Mouse (Mus musculus) brain, embryonic 14.5 days (tissue): ENCODE results near the gene Vegfc. TPM values are rescaled to one million over a fixed set of nuclear protein-coding genes. Genes with fewer than 3 reads are reported as not detected.

Source experiments
- DNase-seq: peaks from one replicate; pipeline ENCODE4 v3.0.0-alpha.2; 2011; ENCODE audit warnings: low read depth
- CTCF ChIP-seq: fragments of 200-500 bp; IDR thresholded peaks from 2 replicates; pipeline ENCODE4 v1.5.1; 2012; ENCODE audit warnings: inconsistent platforms, mild to moderate bottlenecking, moderate library complexity, borderline replicate concordance; ENCODE audit not compliant: insufficient read depth, insufficient read length; ENCODE audit errors: extremely low read depth
- POLR2A ChIP-seq: fragments of 200-500 bp; IDR thresholded peaks from 2 replicates; pipeline ENCODE4 v1.6.1; 2012; ENCODE audit warnings: mild to moderate bottlenecking, inconsistent platforms, borderline replicate concordance; ENCODE audit not compliant: poor library complexity, insufficient read depth, insufficient read length, severe bottlenecking; ENCODE audit errors: extremely low read depth
- polyA plus RNA-seq: library from polyadenylated mRNA; depleted of rRNA; stranded (reverse); fragments of >200 nt; gene quantifications from 2 replicates; pipeline ENCODE4 v1.2.3, GENCODE M21; 2012

Vegfc gene
- polyA plus RNA-seq, 1 experiment: 5.7 TPM

DNA sequence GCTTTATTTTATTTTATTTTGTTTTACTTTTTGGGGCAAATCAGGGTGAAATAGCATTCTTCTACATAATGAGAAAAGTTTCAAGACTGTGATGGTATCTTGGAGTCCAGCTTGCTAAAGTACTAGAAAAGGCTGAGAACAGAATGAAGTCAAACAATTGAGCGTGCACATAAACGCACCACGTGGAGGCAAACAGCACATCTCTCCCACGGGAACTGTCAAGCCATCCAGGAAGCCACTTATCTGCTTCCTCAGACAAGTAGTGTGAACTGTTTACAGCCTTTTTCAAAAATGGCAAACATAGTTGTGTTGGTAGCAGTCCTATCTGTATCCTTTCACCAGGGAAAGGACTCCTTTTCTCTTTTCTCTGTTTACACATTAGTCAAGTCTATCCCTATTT is 11.8 kb downstream of the Vegfc start:
- no peak for DNase-seq
- TF ChIP-seq POLR2A (no peak), CTCF (no peak)

DNA sequence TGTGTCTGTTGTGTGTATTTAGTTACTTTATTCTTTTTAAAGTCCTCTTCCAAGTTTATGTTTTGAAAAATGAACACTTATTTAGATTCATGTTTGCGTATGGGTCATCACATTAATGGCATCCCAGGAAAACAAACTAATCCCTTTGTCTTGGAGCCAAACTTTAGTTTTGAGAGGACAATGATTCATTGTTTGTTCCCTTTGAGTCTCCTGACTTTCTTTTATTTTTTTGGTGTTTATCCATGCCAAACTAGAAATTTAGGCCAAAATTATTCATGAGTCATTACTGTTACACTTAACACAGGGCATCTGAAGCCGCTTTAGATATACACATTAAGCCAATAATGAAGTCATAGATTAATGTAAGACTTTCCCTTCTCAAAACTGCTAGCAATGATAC is 12.5 kb downstream of the Vegfc start:
- TF ChIP-seq CTCF (no peak), POLR2A (no peak)
- DNase-seq: no peak

DNA sequence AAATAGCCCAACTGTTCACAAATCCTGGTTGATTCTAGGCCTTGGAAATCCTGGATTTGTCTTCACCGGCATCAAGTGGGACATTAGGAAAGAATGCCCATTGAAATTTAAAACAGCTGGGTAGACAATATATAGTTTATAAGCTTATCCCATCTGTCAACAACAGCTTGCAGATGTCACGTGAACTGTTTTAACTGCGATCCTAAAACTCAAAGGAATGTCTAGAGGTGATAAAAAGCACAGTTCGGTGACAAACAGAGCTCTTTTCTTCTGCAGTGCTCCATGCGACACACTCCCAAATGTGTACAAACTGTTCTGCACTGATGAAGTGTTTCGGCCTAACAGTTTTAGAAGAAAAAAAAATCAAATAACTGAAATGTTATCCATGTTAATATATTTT is 22.7 kb downstream of the Vegfc start:
- TF ChIP-seq CTCF (no peak), POLR2A (no peak)

DNA sequence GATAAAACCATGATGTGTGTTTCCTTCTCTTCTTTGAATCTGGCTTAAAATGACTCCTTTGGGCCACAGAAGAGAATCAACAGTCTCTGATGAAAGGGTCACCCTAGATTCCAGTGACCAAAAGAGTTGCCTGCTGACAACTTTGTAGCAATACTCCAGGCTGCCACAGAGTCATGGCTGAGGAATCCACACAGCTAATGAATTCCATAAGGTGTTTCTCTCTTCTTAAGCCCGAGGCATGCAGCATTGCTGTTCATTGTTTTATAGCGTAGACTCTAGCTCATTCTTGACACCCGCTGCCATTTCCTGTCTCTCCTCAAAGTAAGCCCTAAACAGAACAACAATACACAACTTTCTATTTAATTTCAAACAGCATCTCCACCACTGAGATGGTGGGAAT is 37.2 kb downstream of the Vegfc start:
- DNase-seq: no peak
- TF ChIP-seq POLR2A: no peak
- TF ChIP-seq CTCF: no peak

More for the DNA sequence above, 22.7 kb downstream of the Vegfc start:
- DNase-seq: peak; percentile 7

DNA sequence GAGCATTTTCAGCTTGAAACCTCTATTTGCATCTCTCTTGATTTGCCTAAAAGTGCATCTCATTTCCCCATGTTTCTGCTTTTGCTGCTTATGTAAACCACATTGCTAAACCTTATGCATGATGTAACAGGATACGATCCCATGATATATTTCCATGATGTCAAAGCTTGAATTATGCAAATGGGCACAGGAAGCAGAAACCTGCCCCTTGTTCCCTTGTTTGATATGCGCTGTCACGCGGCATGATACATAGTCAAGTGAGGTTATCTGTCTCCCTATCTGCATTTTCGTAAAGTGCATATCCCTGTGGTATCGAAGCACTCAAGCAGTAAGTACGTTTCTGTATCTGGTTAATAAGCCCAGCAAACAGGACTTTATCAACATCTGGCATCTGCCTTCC is 42.7 kb downstream of the Vegfc start:
- TF ChIP-seq CTCF: no peak
- no peak for TF ChIP-seq POLR2A
- DNase-seq: peak; percentile 33

DNA sequence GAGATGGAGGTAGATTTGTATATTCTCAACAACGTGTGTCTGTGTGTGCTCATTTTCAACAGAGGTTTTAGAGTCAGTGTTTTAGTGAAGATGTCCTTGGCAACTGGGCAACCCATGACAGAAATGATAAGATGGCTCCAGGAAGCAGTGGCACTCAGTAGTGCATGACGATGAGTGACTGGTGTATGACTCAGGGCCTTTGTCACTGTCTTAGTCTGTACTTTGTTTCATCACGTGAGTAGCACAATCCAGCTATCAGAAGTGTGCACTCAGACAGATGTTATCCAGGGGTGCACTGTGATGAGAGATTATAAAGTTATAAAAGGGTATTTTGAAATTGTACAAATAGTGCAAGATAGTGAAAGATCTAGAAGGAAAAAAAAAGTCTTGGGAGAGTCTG is 44.5 kb downstream of the Vegfc start:
- no peak for DNase-seq
- TF ChIP-seq CTCF (no peak), POLR2A (no peak)

DNA sequence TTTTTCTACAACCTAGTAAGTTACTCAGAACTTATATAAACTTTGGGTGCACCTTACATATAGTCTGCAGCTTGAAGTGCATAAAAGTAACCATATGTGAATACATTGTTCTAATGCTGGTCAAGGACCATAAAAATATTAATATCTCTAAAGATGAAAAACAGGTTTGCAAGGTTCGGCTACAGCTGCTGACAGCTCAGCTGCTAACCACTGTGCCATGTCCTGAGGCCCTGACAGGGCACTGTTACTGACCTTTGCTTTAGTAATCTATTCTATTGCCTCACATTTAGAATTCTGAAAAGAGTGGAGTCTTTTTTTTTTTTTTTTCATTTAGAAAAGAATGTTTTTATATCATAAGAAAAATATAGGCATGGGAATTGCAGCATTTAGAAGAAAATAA is 44.9 kb downstream of the Vegfc start:
- DNase-seq: no peak
- no peak for TF ChIP-seq CTCF
- TF ChIP-seq POLR2A: no peak

DNA sequence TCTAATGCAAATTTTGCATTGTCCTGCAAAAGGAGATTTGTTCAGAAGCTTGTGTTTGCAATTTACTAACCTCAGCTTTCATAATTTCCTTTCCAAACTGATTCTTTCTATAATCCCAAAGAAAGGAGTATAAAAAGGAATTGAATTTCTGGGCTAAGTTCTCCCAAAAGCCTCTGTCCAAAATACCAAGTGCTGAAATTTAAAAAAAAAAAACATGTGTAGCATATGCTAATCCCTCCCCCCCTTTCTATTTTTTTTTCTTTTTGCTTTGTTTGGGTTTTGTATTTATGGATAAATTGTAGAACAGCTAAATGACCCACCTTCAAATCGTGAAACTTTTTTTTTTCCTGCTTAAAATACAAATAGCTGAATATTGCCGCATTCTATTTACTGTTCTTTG is 53.2 kb downstream of the Vegfc start:
- TF ChIP-seq POLR2A (no peak), CTCF (no peak)
- no peak for DNase-seq

DNA sequence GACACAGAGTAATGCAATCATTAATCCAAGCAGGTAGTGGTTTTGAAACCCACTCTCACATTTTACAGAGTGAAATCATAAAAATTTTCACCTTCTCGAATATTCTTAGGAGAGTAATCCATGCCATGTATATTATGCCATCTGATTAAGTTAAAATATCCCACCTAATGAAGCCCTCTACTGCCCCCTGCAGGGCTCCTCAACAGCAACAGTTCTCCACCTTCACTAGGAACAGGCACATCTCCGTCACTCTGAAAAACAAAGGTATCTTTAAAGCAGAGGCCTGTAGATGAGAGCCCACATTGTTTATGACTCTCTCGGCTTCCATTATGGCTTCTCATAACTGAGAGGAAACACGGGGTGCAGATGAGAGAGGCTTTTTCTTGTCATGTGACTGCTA is 75.8 kb downstream of the Vegfc start:
- TF ChIP-seq CTCF (peak; percentile 57; the same call in 1 of the 2 replicates), POLR2A (no peak)
- DNase-seq: peak; percentile 63

DNA sequence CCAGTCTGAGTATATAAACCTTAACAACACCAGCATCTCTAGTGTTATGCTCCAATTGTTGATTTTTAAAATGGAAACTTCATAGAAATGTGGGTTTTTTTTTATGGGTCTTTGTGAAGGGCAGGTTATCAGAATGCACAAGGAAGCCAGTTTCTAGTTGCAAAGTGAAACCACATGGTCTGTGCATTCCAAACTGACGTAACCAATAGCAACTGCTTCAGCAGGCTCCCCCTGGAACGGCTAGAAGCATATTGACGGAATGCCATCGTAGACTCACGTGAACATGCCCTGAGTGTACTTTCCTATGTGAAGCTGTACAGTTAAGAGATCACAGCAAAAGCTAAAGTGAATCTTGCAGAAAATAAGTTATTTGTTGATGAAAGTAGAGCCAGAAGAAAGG is 86.1 kb downstream of the Vegfc start:
- TF ChIP-seq CTCF (no peak), POLR2A (no peak)
- peak; percentile 79 for DNase-seq

DNA sequence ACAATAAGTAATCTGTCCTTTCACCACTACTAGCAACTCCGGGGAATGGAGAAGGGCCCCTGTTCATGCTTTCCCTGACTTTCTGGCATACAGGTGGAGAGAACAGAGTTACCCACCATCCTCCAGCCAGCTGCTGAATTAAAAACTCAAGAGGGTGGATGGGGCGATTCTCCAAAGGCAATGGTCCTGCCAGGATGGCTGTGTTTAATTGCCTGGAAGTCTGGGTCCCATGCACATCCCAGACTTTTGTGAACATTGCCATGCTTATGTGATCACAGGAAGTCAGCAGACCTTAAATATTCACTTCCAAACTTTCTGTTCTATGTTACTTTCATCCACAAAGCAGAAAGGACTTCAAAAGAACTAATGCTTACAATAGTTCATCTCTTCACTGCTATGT is 107.9 kb downstream of the Vegfc start:
- TF ChIP-seq CTCF: no peak
- TF ChIP-seq POLR2A: no peak
- DNase-seq: no peak

DNA sequence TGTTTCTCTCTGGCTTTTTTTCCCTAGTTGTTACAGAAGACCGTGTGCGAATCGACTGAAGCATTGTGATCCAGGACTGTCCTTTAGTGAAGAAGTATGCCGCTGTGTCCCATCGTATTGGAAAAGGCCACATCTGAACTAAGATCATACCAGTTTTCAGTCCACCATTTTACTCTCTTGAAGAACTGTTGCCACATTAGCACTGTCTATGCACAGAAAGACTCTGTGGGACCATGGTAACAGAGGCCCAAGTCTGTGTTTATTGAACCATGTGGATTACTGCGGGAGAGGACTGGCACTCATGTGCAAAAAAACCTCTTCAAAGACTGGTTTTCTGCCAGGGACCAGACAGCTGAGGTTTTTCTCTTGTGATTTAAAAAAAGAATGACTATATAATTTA is 108.5 kb downstream of the Vegfc start:
- DNase-seq: peak; percentile 15
- TF ChIP-seq CTCF (no peak), POLR2A (no peak)

DNA sequence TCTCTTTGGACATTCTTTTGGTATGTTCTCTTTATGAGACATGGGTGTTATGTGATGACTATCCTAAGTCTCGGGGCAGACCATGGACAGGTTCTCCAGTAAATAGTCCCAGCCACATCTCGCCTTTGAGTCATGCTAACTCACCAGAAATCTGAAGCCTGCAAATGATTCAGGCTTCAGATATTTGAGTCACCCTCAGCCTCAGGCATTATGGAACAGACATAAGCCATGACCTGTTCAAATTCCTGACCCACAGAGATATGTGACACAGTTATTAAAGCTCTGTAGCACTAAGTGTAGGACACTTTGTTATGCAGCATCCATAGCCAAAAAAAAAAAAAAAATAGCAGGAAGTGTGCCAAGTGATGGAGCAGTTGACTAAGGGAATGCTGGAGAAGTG is 138.8 kb downstream of the Vegfc start:
- DNase-seq: no peak
- TF ChIP-seq POLR2A (no peak), CTCF (no peak)
